Mouse (Mus musculus): ENCODE results near the gene Hras. TPM values are rescaled to one million over a fixed set of nuclear protein-coding genes. Genes with fewer than 3 reads are reported as not detected.

The Hras gene
- polyA plus RNA-seq, 1 experiment from 2014 or later: 91.4 TPM

- ATAC-seq (replicated peaks; ENCODE audit: insufficient number of reproducible peaks, low FRiP score, low TSS enrichment, low read depth): no peak
- Histone ChIP-seq H3K27me3 (ENCODE audit: control insufficient read depth, insufficient read depth, low read length) (no peaks in the 10 kb centered on the region), H3K4me1 (ENCODE audit: control insufficient read depth, insufficient read depth, low read length) (no peaks in the 10 kb centered on the region), H3K4me2 (ENCODE audit: low read depth, low read length) (no peak overlapping the region), H3K9ac (replicated peaks; ENCODE audit: low read length) (no peak overlapping the region), H3K4me3 (ENCODE audit: low read depth, low read length) (no peak overlapping the region), H3K36me3 (replicated peaks; ENCODE audit: control insufficient read depth, insufficient read depth, low read depth, low read length) (no peaks in the 10 kb centered on the region), H3K27ac (replicated peaks; ENCODE audit: low read depth, low read length) (no peak overlapping the region), H3K9me3 (replicated peaks; ENCODE audit: control insufficient read depth, low read length) (no peaks in the 10 kb centered on the region)
- no peak for DNase-seq (ENCODE audit: low spot score)
- 83% methylated on average over 14 of the region's 14 CpGs for WGBS
Observed at GRCm38 (mm10) chr7:141210606-141211131, 16.9 kb upstream of the Hras start.

GRCm38 (mm10) chr7:141210137-141210536 is 16.3 kb upstream of the Hras start:
- H3K36me3 ChIP-seq (replicated peaks; ENCODE audit: control insufficient read depth, insufficient read depth, low read depth, low read length): no peaks in the 10 kb centered on the region
- WGBS: 84% methylated on average over 12 of the region's 12 CpGs
- H3K9ac ChIP-seq (replicated peaks; ENCODE audit: low read length): no peak overlapping the region
- no peaks in the 10 kb centered on the region for H3K27me3 ChIP-seq (ENCODE audit: control insufficient read depth, insufficient read depth, low read length)
- no peak overlapping the region for H3K4me3 ChIP-seq (ENCODE audit: low read depth, low read length)
- no peak for DNase-seq (ENCODE audit: low spot score)
- no peak overlapping the region for H3K27ac ChIP-seq (replicated peaks; ENCODE audit: low read depth, low read length)
- H3K9me3 ChIP-seq (replicated peaks; ENCODE audit: control insufficient read depth, low read length): no peaks in the 10 kb centered on the region
- no peak for ATAC-seq (replicated peaks; ENCODE audit: insufficient number of reproducible peaks, low FRiP score, low TSS enrichment, low read depth)
- H3K4me1 ChIP-seq (ENCODE audit: control insufficient read depth, insufficient read depth, low read length): no peaks in the 10 kb centered on the region
- H3K4me2 ChIP-seq (ENCODE audit: low read depth, low read length): no peak overlapping the region

- ATAC-seq (replicated peaks; ENCODE audit: insufficient number of reproducible peaks, low FRiP score, low TSS enrichment, low read depth) (no peak), DNase-seq (ENCODE audit: low spot score) (no peak)
- H3K4me2 ChIP-seq (ENCODE audit: low read depth, low read length): no peak overlapping the region
- H3K9ac ChIP-seq (replicated peaks; ENCODE audit: low read length): no peak overlapping the region
- H3K4me3 ChIP-seq (ENCODE audit: low read depth, low read length): no peak overlapping the region
- H3K27ac ChIP-seq (replicated peaks; ENCODE audit: low read depth, low read length): no peak overlapping the region
- H3K4me1 ChIP-seq (ENCODE audit: control insufficient read depth, insufficient read depth, low read length): no peaks in the 10 kb centered on the region
- 59% methylated on average over 3 of the region's 3 CpGs for WGBS
- no peaks in the 10 kb centered on the region; the same call in 1 of the 2 replicates for H3K36me3 ChIP-seq (replicated peaks; ENCODE audit: control insufficient read depth, insufficient read depth, low read depth, low read length)
- H3K27me3 ChIP-seq (ENCODE audit: control insufficient read depth, insufficient read depth, low read length): no peaks in the 10 kb centered on the region
- no peaks in the 10 kb centered on the region for H3K9me3 ChIP-seq (replicated peaks; ENCODE audit: control insufficient read depth, low read length)
Observed at GRCm38 (mm10) chr7:141209526-141209925, 15.7 kb upstream of the Hras start.

- Histone ChIP-seq H3K9me3 (replicated peaks; ENCODE audit: control insufficient read depth, low read length) (no peaks in the 10 kb centered on the region), H3K36me3 (replicated peaks; ENCODE audit: control insufficient read depth, insufficient read depth, low read depth, low read length) (no peaks in the 10 kb centered on the region; the same call in 1 of the 2 replicates), H3K4me3 (ENCODE audit: low read depth, low read length) (no peak overlapping the region), H3K27me3 (ENCODE audit: control insufficient read depth, insufficient read depth, low read length) (no peaks in the 10 kb centered on the region), H3K9ac (replicated peaks; ENCODE audit: low read length) (no peak overlapping the region), H3K27ac (replicated peaks; ENCODE audit: low read depth, low read length) (no peak overlapping the region), H3K4me2 (ENCODE audit: low read depth, low read length) (no peak overlapping the region), H3K4me1 (ENCODE audit: control insufficient read depth, insufficient read depth, low read length) (no peaks in the 10 kb centered on the region)
- DNase-seq (ENCODE audit: low spot score) (no peak), ATAC-seq (replicated peaks; ENCODE audit: insufficient number of reproducible peaks, low FRiP score, low TSS enrichment, low read depth) (no peak)
- WGBS: 93% methylated on average over 18 of the region's 18 CpGs
Observed at GRCm38 (mm10) chr7:141206182-141206937, 12.6 kb upstream of the Hras start.

GRCm38 (mm10) chr7:141205504-141205903 is 11.7 kb upstream of the Hras start:
- Histone ChIP-seq H3K4me2 (ENCODE audit: low read depth, low read length) (no peak overlapping the region), H3K9ac (replicated peaks; ENCODE audit: low read length) (no peak overlapping the region), H3K9me3 (replicated peaks; ENCODE audit: control insufficient read depth, low read length) (no peaks in the 10 kb centered on the region), H3K4me1 (ENCODE audit: control insufficient read depth, insufficient read depth, low read length) (no peaks in the 10 kb centered on the region), H3K4me3 (ENCODE audit: low read depth, low read length) (no peak overlapping the region), H3K27me3 (ENCODE audit: control insufficient read depth, insufficient read depth, low read length) (no peaks in the 10 kb centered on the region), H3K27ac (replicated peaks; ENCODE audit: low read depth, low read length) (no peak overlapping the region), H3K36me3 (replicated peaks; ENCODE audit: control insufficient read depth, insufficient read depth, low read depth, low read length) (no peaks in the 10 kb centered on the region; the same call in 1 of the 2 replicates)
- ATAC-seq (replicated peaks; ENCODE audit: insufficient number of reproducible peaks, low FRiP score, low TSS enrichment, low read depth): no peak
- WGBS: 90% methylated on average over 5 of the region's 5 CpGs
- no peak for DNase-seq (ENCODE audit: low spot score)

GRCm38 (mm10) chr7:141204546-141204945 is 10.7 kb upstream of the Hras start:
- WGBS: 77% methylated on average over 3 of the region's 3 CpGs
- Histone ChIP-seq H3K27me3 (ENCODE audit: control insufficient read depth, insufficient read depth, low read length) (no peaks in the 10 kb centered on the region), H3K4me2 (ENCODE audit: low read depth, low read length) (no peak overlapping the region), H3K4me1 (ENCODE audit: control insufficient read depth, insufficient read depth, low read length) (no peaks in the 10 kb centered on the region), H3K9ac (replicated peaks; ENCODE audit: low read length) (no peak overlapping the region), H3K9me3 (replicated peaks; ENCODE audit: control insufficient read depth, low read length) (no peaks in the 10 kb centered on the region), H3K27ac (replicated peaks; ENCODE audit: low read depth, low read length) (no peak overlapping the region), H3K36me3 (replicated peaks; ENCODE audit: control insufficient read depth, insufficient read depth, low read depth, low read length) (no peaks in the 10 kb centered on the region; the same call in 1 of the 2 replicates), H3K4me3 (ENCODE audit: low read depth, low read length) (no peak overlapping the region)
- DNase-seq (ENCODE audit: low spot score): no peak
- no peak for ATAC-seq (replicated peaks; ENCODE audit: insufficient number of reproducible peaks, low FRiP score, low TSS enrichment, low read depth)

GRCm38 (mm10) chr7:141198121-141198520 is 4.3 kb upstream of the Hras start:
- ATAC-seq (replicated peaks; ENCODE audit: insufficient number of reproducible peaks, low FRiP score, low TSS enrichment, low read depth) (no peak), DNase-seq (ENCODE audit: low spot score) (no peak)
- Histone ChIP-seq H3K4me1 (ENCODE audit: control insufficient read depth, insufficient read depth, low read length) (no peaks in the 10 kb centered on the region), H3K27me3 (ENCODE audit: control insufficient read depth, insufficient read depth, low read length) (no peaks in the 10 kb centered on the region), H3K4me3 (ENCODE audit: low read depth, low read length) (no peak overlapping the region), H3K4me2 (ENCODE audit: low read depth, low read length) (no peak overlapping the region), H3K9ac (replicated peaks; ENCODE audit: low read length) (no peak overlapping the region; the same call in 1 of the 2 replicates), H3K27ac (replicated peaks; ENCODE audit: low read depth, low read length) (no peak overlapping the region), H3K9me3 (replicated peaks; ENCODE audit: control insufficient read depth, low read length) (no peaks in the 10 kb centered on the region), H3K36me3 (replicated peaks; ENCODE audit: control insufficient read depth, insufficient read depth, low read depth, low read length) (no peaks in the 10 kb centered on the region)
- WGBS: 96% methylated on average over 4 of the region's 4 CpGs

GRCm38 (mm10) chr7:141196619-141197282 is 2.9 kb upstream of the Hras start:
- H3K4me3 ChIP-seq (ENCODE audit: low read depth, low read length): no peak overlapping the region
- no peaks in the 10 kb centered on the region for H3K9me3 ChIP-seq (replicated peaks; ENCODE audit: control insufficient read depth, low read length)
- no peak overlapping the region for H3K27ac ChIP-seq (replicated peaks; ENCODE audit: low read depth, low read length)
- peaks cover 3% of the 10 kb centered on the region; the same call in 1 of the 2 replicates for H3K4me1 ChIP-seq (ENCODE audit: control insufficient read depth, insufficient read depth, low read length)
- DNase-seq (ENCODE audit: low spot score) (no peak), ATAC-seq (replicated peaks; ENCODE audit: insufficient number of reproducible peaks, low FRiP score, low TSS enrichment, low read depth) (no peak)
- H3K9ac ChIP-seq (replicated peaks; ENCODE audit: low read length): no peak overlapping the region
- H3K27me3 ChIP-seq (ENCODE audit: control insufficient read depth, insufficient read depth, low read length): no peaks in the 10 kb centered on the region
- H3K4me2 ChIP-seq (ENCODE audit: low read depth, low read length): no peak overlapping the region
- 90% methylated on average over 8 of the region's 8 CpGs for WGBS
- H3K36me3 ChIP-seq (replicated peaks; ENCODE audit: control insufficient read depth, insufficient read depth, low read depth, low read length): no peaks in the 10 kb centered on the region; the same call in 1 of the 2 replicates
